Mouse (Mus musculus) cortical plate, adult 2 months (tissue): ENCODE measurements at regions not wholly inside any gene's neighbourhood (a gene's known extent, or its start where the extent isn't known, plus 50 kb on each side); places are given as distances from the start of the nearest gene placed in this dataset.

Experiments used
- CTCF ChIP-seq: fragments of 200-500 bp; IDR thresholded peaks from 2 replicates; pipeline ENCODE4 v1.5.1; 2011; ENCODE audit warnings: mild to moderate bottlenecking, control low read depth, low read length; ENCODE audit not compliant: insufficient read depth; ENCODE audit errors: extremely low read depth
- POLR2A ChIP-seq: fragments of 200-500 bp; IDR thresholded peaks from 2 replicates; pipeline ENCODE4 v1.6.1; 2011; ENCODE audit warnings: mild to moderate bottlenecking, low read length, control low read depth; ENCODE audit not compliant: insufficient read depth; ENCODE audit errors: extremely low read depth

DNA sequence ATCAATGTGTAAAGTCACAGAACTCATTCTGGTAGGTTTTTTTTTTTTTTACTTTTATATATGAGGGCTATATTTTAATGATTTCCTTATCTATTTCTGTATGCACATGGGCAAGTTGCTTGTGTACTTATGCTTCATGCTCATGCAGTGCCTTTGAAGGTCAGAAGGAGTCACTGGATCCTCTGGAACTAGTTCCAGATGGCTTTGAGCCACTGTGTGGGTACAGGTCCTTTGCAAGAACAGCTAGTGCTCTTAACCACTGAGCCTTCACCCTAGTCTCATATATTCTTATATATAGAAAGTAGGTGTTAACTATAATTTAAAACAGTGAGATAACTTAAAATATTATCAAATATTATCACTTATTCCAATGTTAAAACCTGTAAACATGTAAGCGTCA, 212.4 kb downstream of the Faxc start:
- TF ChIP-seq CTCF, result no peak
- TF ChIP-seq POLR2A, result no peak
